Comparison of ENCODE assay signal across 10 mouse cellular contexts in genomic region chr4:32520628-32521360, GRCm38 (mm10).
DNase-seq lines count a peak whose midpoint lies in the region; ATAC-seq and TF ChIP-seq lines count a peak whose summit lies in the region.
"Had no signal": no experiment of that assay in that cellular context is flagged by ENCODE, and none has a peak within 500 bp of the region (broad histone marks: within the 10 kb centered on the region; RNA-seq: fewer than 3 reads in every experiment).

No protein-coding gene starts in this region.

- H3K27ac ChIP-seq in liver, embryonic 16.5 days (ENCODE audit: low read length), result no peak overlapping the region
- H3K27ac ChIP-seq in liver, embryonic 11.5 days (ENCODE audit: low read depth, low read length), result no peak overlapping the region
- H3K27ac ChIP-seq in heart, embryonic 11.5 days (ENCODE audit: low read depth, low read length), result peak overlapping the region; percentile 35; the same call in 1 of the 2 replicates
- H3K27ac ChIP-seq in kidney, postnatal 0 days, result peak overlapping the region; percentile 42; the same call in 1 of the 2 replicates
- H3K27ac ChIP-seq in neural tube, embryonic 15.5 days (replicated peaks), result 0 out of 2 replicates have a peak overlapping the region, but pooled peaks have one; percentile 1
- H3K27ac ChIP-seq: neural tube, embryonic 12.5 days had no signal

- H3K4me1 ChIP-seq in liver, embryonic 16.5 days (ENCODE audit: control insufficient read depth, low read depth, low read length), result peaks cover 3% of the 10 kb centered on the region; the same call in 1 of the 2 replicates
- H3K4me1 ChIP-seq in liver, embryonic 11.5 days (replicated peaks; ENCODE audit: control insufficient read depth, insufficient read depth, low read length), result peaks cover 3% of the 10 kb centered on the region
- peaks cover 36% of the 10 kb centered on the region for H3K4me1 ChIP-seq in heart, embryonic 11.5 days (ENCODE audit: control insufficient read depth, insufficient read depth, low read length)
- peaks cover 24% of the 10 kb centered on the region for H3K4me1 ChIP-seq in kidney, postnatal 0 days (replicated peaks; ENCODE audit: insufficient read depth, low read length)
- peaks cover 35% of the 10 kb centered on the region for H3K4me1 ChIP-seq in neural tube, embryonic 15.5 days

- 58% methylated on average over 18 of the region's 18 CpGs for WGBS in liver, embryonic 16.5 days (ENCODE audit: insufficient replicate concordance)
- 62% methylated on average over 18 of the region's 18 CpGs for WGBS in liver, embryonic 11.5 days
- 40% methylated on average over 18 of the region's 18 CpGs for WGBS in heart, embryonic 11.5 days (ENCODE audit: insufficient replicate concordance)
- WGBS in kidney, postnatal 0 days, result 30% methylated on average over 18 of the region's 18 CpGs
- 49% methylated on average over 18 of the region's 18 CpGs for WGBS in neural tube, embryonic 15.5 days

- TF ChIP-seq CTCF in kidney, postnatal 0 days (IDR thresholded peaks at IDR 0.05; ENCODE audit: low read depth), result no peak

- H3K9ac ChIP-seq in liver, embryonic 16.5 days (ENCODE audit: low read depth, low read length), result no peak overlapping the region
- H3K9ac ChIP-seq in liver, embryonic 11.5 days (ENCODE audit: low read depth, low read length), result no peak overlapping the region
- H3K9ac ChIP-seq in heart, embryonic 11.5 days (ENCODE audit: low read depth, low read length), result no peak overlapping the region
- no peak overlapping the region for H3K9ac ChIP-seq in kidney, postnatal 0 days (ENCODE audit: low read depth, low read length)
- no peak overlapping the region for H3K9ac ChIP-seq in neural tube, embryonic 15.5 days (replicated peaks)
- H3K9ac ChIP-seq: neural tube, embryonic 12.5 days had no signal

- DNase-seq in liver, embryonic 11.5 days (ENCODE audit: low spot score), result no peak
- DNase-seq in kidney, postnatal 0 days (ENCODE audit: low spot score), result peak; percentile 77
- no peak for DNase-seq in right cerebral cortex, postnatal 36 days (ENCODE audit: low spot score in 2 of 2)
- DNase-seq in T-cell, adult 2 months (ENCODE audit: low spot score), result no peak
- no peak for DNase-seq in spleen, postnatal 4 days (ENCODE audit: low spot score in 2 of 2)

- H3K4me3 ChIP-seq in liver, embryonic 16.5 days (ENCODE audit: low read depth, low read length), result no peak overlapping the region
- H3K4me3 ChIP-seq in liver, embryonic 11.5 days (ENCODE audit: low read depth, low read length), result no peak overlapping the region
- H3K4me3 ChIP-seq in heart, embryonic 11.5 days (ENCODE audit: low read depth, low read length), result no peak overlapping the region
- H3K4me3 ChIP-seq in kidney, postnatal 0 days (replicated peaks; ENCODE audit: low read depth, low read length), result no peak overlapping the region
- no peak overlapping the region for H3K4me3 ChIP-seq in neural tube, embryonic 15.5 days (replicated peaks)
- H3K4me3 ChIP-seq: neural tube, embryonic 12.5 days had no signal

- H3K9me3 ChIP-seq in liver, embryonic 16.5 days (replicated peaks; ENCODE audit: control insufficient read depth, low read length), result no peaks in the 10 kb centered on the region
- no peaks in the 10 kb centered on the region for H3K9me3 ChIP-seq in liver, embryonic 11.5 days (ENCODE audit: control insufficient read depth, low read length)
- H3K9me3 ChIP-seq in heart, embryonic 11.5 days (replicated peaks; ENCODE audit: control insufficient read depth, low read length), result no peaks in the 10 kb centered on the region
- no peaks in the 10 kb centered on the region for H3K9me3 ChIP-seq in kidney, postnatal 0 days (replicated peaks; ENCODE audit: low read length)
- no peaks in the 10 kb centered on the region for H3K9me3 ChIP-seq in neural tube, embryonic 15.5 days (replicated peaks)
- H3K9me3 ChIP-seq: G1E; neural tube, embryonic 12.5 days had no signal

- no peaks in the 10 kb centered on the region for H3K36me3 ChIP-seq in liver, embryonic 16.5 days (ENCODE audit: control insufficient read depth, insufficient read depth)
- no peaks in the 10 kb centered on the region for H3K36me3 ChIP-seq in liver, embryonic 11.5 days (ENCODE audit: control insufficient read depth, insufficient read depth, low read length)
- H3K36me3 ChIP-seq in heart, embryonic 11.5 days (ENCODE audit: control insufficient read depth, insufficient read depth, low read length), result no peaks in the 10 kb centered on the region
- H3K36me3 ChIP-seq in kidney, postnatal 0 days (ENCODE audit: insufficient read depth, low read length), result no peaks in the 10 kb centered on the region
- H3K36me3 ChIP-seq in neural tube, embryonic 15.5 days, result no peaks in the 10 kb centered on the region
- H3K36me3 ChIP-seq: G1E; neural tube, embryonic 12.5 days had no signal

- no peaks in the 10 kb centered on the region for H3K27me3 ChIP-seq in liver, embryonic 16.5 days (ENCODE audit: control insufficient read depth, insufficient read depth, low read depth, low read length)
- no peaks in the 10 kb centered on the region for H3K27me3 ChIP-seq in liver, embryonic 11.5 days (replicated peaks; ENCODE audit: control insufficient read depth, insufficient read depth, low read length)
- H3K27me3 ChIP-seq in heart, embryonic 11.5 days (ENCODE audit: control insufficient read depth, insufficient read depth, low read length), result no peaks in the 10 kb centered on the region
- H3K27me3 ChIP-seq in kidney, postnatal 0 days (ENCODE audit: insufficient read depth, low read length), result no peaks in the 10 kb centered on the region
- H3K27me3 ChIP-seq in neural tube, embryonic 15.5 days (replicated peaks), result no peaks in the 10 kb centered on the region
- H3K27me3 ChIP-seq: neural tube, embryonic 12.5 days had no signal

- ATAC-seq in liver, embryonic 16.5 days (ENCODE audit: low read depth), result peak; percentile 37; the same call in 1 of the 2 replicates
- ATAC-seq in liver, embryonic 11.5 days (replicated peaks; ENCODE audit: low FRiP score), result no peak
- ATAC-seq in heart, embryonic 11.5 days (replicated peaks; ENCODE audit: insufficient number of reproducible peaks, low FRiP score, low TSS enrichment), result no peak
- ATAC-seq in kidney, postnatal 0 days (replicated peaks; ENCODE audit: low FRiP score, low read depth), result peak; percentile 55; the same call in 1 of the 2 replicates
- ATAC-seq in neural tube, embryonic 15.5 days (ENCODE audit: low FRiP score), result no peak

- no peak overlapping the region for H3K4me2 ChIP-seq in liver, embryonic 16.5 days (ENCODE audit: low read depth, low read length)
- no peak overlapping the region for H3K4me2 ChIP-seq in liver, embryonic 11.5 days
- no peak overlapping the region for H3K4me2 ChIP-seq in heart, embryonic 11.5 days
- H3K4me2 ChIP-seq in kidney, postnatal 0 days (ENCODE audit: low read length), result no peak overlapping the region
- H3K4me2 ChIP-seq in neural tube, embryonic 15.5 days, result no peak overlapping the region
- H3K4me2 ChIP-seq: neural tube, embryonic 12.5 days had no signal

Comparison
In these comparisons a context has a peak if more than half of its experiments do, and no peak if none do; other contexts are left out.
1. ATAC-seq: peak in liver, embryonic 16.5 days (single experiment) and kidney, postnatal 0 days (single experiment); none in liver, embryonic 11.5 days (single experiment), heart, embryonic 11.5 days (single experiment) and neural tube, embryonic 15.5 days (single experiment).
2. H3K27ac ChIP-seq: peak in heart, embryonic 11.5 days (single experiment), kidney, postnatal 0 days (single experiment) and neural tube, embryonic 15.5 days (single experiment); none in liver, embryonic 16.5 days (single experiment) and liver, embryonic 11.5 days (single experiment).